Mouse (Mus musculus): ENCODE measurements around the gene Synj1. TPM values are rescaled to one million over a fixed set of nuclear protein-coding genes. Genes with fewer than 3 reads are reported as not detected.

The Synj1 gene
- polyA plus RNA-seq, 1 experiment: 159 TPM

- peak; percentile 99 to 100 for DNase-seq
- Histone ChIP-seq H3K27me3 (ENCODE audit: control insufficient read depth, insufficient read depth, low read length) (no peaks in the 10 kb centered on the region), H3K4me1 (ENCODE audit: control insufficient read depth, insufficient read depth, low read length) (no peaks in the 10 kb centered on the region), H3K27ac (ENCODE audit: insufficient read depth, low read length) (peak within 1 kb of the TSS; percentile 77), H3K4me3 (replicated peaks; ENCODE audit: insufficient read depth, low read depth, low read length) (peak within 1 kb of the TSS; percentile 81)
- WGBS: 1% methylated on average over 70 of the region's 70 CpGs
- TF ChIP-seq CTCF (IDR thresholded peaks at IDR 0.05; ENCODE audit: borderline replicate concordance, insufficient read depth, low read depth, low read length) (peak; percentile 89), POLR2A (IDR thresholded peaks at IDR 0.05; ENCODE audit: borderline replicate concordance, insufficient read depth, low read length) (peak; percentile 94)
These were observed 33.4 kb upstream of the Synj1 start, which contains the start of gene Paxbp1 for GRCm38 (mm10) chr16:91044270-91045182. Paxbp1 (minus strand) TSS chr16:91044543.

DNA sequence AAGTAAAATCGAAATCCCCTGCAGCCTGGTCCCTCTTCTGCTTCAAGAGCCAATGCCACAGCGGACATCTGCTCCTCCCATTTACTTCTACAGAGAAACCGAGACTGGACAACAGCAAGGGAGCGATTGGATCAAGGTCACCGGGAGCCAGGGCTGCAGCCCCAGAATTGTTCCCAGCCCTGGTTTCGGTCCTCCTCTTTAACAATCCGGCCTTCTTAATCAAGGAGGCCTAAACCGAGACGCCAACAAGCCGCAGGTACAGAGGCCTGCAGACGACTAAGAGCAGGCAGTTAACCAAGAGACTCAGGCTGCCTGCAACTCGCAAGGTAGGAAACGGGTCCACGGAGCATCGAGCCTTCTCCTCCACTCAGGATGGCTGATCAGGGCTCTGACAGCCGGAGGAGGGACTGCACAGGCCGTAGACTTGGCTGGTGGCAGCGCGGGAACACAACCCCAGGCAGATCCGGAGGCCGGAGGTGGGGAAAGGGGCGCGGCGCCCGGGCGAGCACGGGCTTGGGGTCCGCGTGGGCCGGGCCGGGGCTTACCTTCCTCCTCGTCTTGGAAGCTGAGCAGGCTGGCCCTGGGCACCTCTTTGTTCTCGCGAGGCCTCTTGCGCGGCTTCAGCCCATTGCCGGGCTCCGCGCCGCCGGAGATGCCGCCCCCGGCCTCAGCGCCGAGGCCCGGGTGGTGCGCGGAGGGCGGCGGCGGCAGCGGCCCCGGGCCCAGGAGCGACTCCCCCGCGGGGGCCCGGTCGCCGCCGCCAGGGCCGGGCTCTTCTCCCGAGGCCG lies 32.5 kb upstream of the Synj1 start:
- no peak for TF ChIP-seq POLR2A (IDR thresholded peaks at IDR 0.05; ENCODE audit: borderline replicate concordance, insufficient read depth, low read length)
- TF ChIP-seq CTCF (IDR thresholded peaks at IDR 0.05; ENCODE audit: borderline replicate concordance, insufficient read depth, low read depth, low read length): no peak
- Histone ChIP-seq H3K27ac (ENCODE audit: insufficient read depth, low read length) (peak overlapping the region; percentile 77), H3K4me3 (replicated peaks; ENCODE audit: insufficient read depth, low read depth, low read length) (peak overlapping the region; percentile 81), H3K4me1 (ENCODE audit: control insufficient read depth, insufficient read depth, low read length) (no peaks in the 10 kb centered on the region), H3K27me3 (ENCODE audit: control insufficient read depth, insufficient read depth, low read length) (no peaks in the 10 kb centered on the region)
- under 1% methylated on average over 61 of the region's 63 CpGs for WGBS
- peak; percentile 52 to 67 for DNase-seq

GRCm38 (mm10) chr16:91042640-91043039 lies 31.5 kb upstream of the Synj1 start:
- no peak for DNase-seq
- WGBS: 30% methylated on average over 1 of the region's 1 CpGs
- no peak for TF ChIP-seq CTCF (IDR thresholded peaks at IDR 0.05; ENCODE audit: borderline replicate concordance, insufficient read depth, low read depth, low read length)
- Histone ChIP-seq H3K27ac (ENCODE audit: insufficient read depth, low read length) (no peak overlapping the region), H3K27me3 (ENCODE audit: control insufficient read depth, insufficient read depth, low read length) (no peaks in the 10 kb centered on the region), H3K4me1 (ENCODE audit: control insufficient read depth, insufficient read depth, low read length) (no peaks in the 10 kb centered on the region), H3K4me3 (replicated peaks; ENCODE audit: insufficient read depth, low read depth, low read length) (no peak overlapping the region)

DNA sequence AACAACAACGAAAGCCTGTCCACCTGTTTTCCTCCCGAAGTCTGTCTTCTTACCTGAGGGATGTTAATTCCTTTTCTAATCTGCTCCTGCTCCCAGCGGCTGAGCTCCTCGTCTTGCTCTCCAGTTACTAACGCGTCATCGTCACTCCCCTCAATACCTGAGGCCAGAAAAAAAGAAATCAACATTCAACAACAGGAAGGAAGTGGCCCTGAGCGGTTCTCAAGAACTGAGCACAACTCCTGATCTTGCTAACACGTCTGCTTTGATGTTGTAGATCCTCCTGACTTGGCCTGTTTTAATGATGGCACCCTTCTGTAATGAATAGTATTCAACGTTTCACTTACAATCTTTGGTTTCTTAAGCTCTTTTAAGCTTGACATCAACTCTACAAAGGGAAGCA lies 24.8 kb upstream of the Synj1 start:
- TF ChIP-seq CTCF (IDR thresholded peaks at IDR 0.05; ENCODE audit: borderline replicate concordance, insufficient read depth, low read depth, low read length) (no peak), POLR2A (IDR thresholded peaks at IDR 0.05; ENCODE audit: borderline replicate concordance, insufficient read depth, low read length) (no peak)
- Histone ChIP-seq H3K4me3 (replicated peaks; ENCODE audit: insufficient read depth, low read depth, low read length) (no peak overlapping the region), H3K27me3 (ENCODE audit: control insufficient read depth, insufficient read depth, low read length) (no peaks in the 10 kb centered on the region), H3K27ac (ENCODE audit: insufficient read depth, low read length) (no peak overlapping the region), H3K4me1 (ENCODE audit: control insufficient read depth, insufficient read depth, low read length) (no peaks in the 10 kb centered on the region)
- no peak for DNase-seq
- 94% methylated on average over 10 of the region's 10 CpGs for WGBS

GRCm38 (mm10) chr16:91030751-91031150 lies 19.6 kb upstream of the Synj1 start:
- H3K27me3 ChIP-seq (ENCODE audit: control insufficient read depth, insufficient read depth, low read length): no peaks in the 10 kb centered on the region
- TF ChIP-seq POLR2A (IDR thresholded peaks at IDR 0.05; ENCODE audit: borderline replicate concordance, insufficient read depth, low read length) (no peak), CTCF (IDR thresholded peaks at IDR 0.05; ENCODE audit: borderline replicate concordance, insufficient read depth, low read depth, low read length) (no peak)
- H3K4me1 ChIP-seq (ENCODE audit: control insufficient read depth, insufficient read depth, low read length): no peaks in the 10 kb centered on the region
- no peak overlapping the region for H3K27ac ChIP-seq (ENCODE audit: insufficient read depth, low read length)
- WGBS: 94% methylated on average over 4 of the region's 4 CpGs
- H3K4me3 ChIP-seq (replicated peaks; ENCODE audit: insufficient read depth, low read depth, low read length): no peak overlapping the region
- no peak for DNase-seq

- Histone ChIP-seq H3K27ac (ENCODE audit: insufficient read depth, low read length) (no peak overlapping the region), H3K4me1 (ENCODE audit: control insufficient read depth, insufficient read depth, low read length) (no peaks in the 10 kb centered on the region), H3K4me3 (replicated peaks; ENCODE audit: insufficient read depth, low read depth, low read length) (no peak overlapping the region), H3K27me3 (ENCODE audit: control insufficient read depth, insufficient read depth, low read length) (no peaks in the 10 kb centered on the region)
- TF ChIP-seq POLR2A (IDR thresholded peaks at IDR 0.05; ENCODE audit: borderline replicate concordance, insufficient read depth, low read length) (no peak), CTCF (IDR thresholded peaks at IDR 0.05; ENCODE audit: borderline replicate concordance, insufficient read depth, low read depth, low read length) (no peak)
- 83% methylated on average over 2 of the region's 2 CpGs for WGBS
- no peak for DNase-seq
These were observed 18.8 kb upstream of the Synj1 start for GRCm38 (mm10) chr16:91029901-91030300.

GRCm38 (mm10) chr16:91029161-91029743 lies 18.1 kb upstream of the Synj1 start:
- no peak for TF ChIP-seq POLR2A (IDR thresholded peaks at IDR 0.05; ENCODE audit: borderline replicate concordance, insufficient read depth, low read length)
- TF ChIP-seq CTCF (IDR thresholded peaks at IDR 0.05; ENCODE audit: borderline replicate concordance, insufficient read depth, low read depth, low read length): no peak
- WGBS: 82% methylated on average over 8 of the region's 8 CpGs
- Histone ChIP-seq H3K4me3 (replicated peaks; ENCODE audit: insufficient read depth, low read depth, low read length) (no peak overlapping the region), H3K27ac (ENCODE audit: insufficient read depth, low read length) (no peak overlapping the region), H3K4me1 (ENCODE audit: control insufficient read depth, insufficient read depth, low read length) (no peaks in the 10 kb centered on the region), H3K27me3 (ENCODE audit: control insufficient read depth, insufficient read depth, low read length) (no peaks in the 10 kb centered on the region)
- DNase-seq: no peak
